Mouse (Mus musculus) embryonic facial prominence, embryonic 14.5 days (tissue): ENCODE results near the gene Zfp759. TPM values are rescaled to one million over a fixed set of nuclear protein-coding genes. Genes with fewer than 3 reads are reported as not detected.
"Not testable (repeated sequence)": the region's sequence is repeated elsewhere in the genome, so short reads cannot be mapped to it uniquely, and the experiment has no call there.

Experiments used
- ATAC-seq: fragments of 200-750 bp; cut with Nextera tagmentation; 2 replicates; pipeline ENCODE4 v1.8.0; 2017; ENCODE audit warnings: low read depth, moderate number of reproducible peaks, moderate TSS enrichment
- DNase-seq: peaks from one replicate; pipeline ENCODE4 v3.0.0-alpha.2; 2015; ENCODE audit warnings: low spot score
- H3K27ac ChIP-seq: fragments of 300-500 bp; sonication (generic); replicated peaks from 2 replicates; pipeline ENCODE4 v1.5.1; 2014; ENCODE audit warnings: low read depth, mild to moderate bottlenecking, low read length, moderate library complexity
- H3K27me3 ChIP-seq: fragments of 300-500 bp; sonication (generic); replicated peaks from 2 replicates; pipeline ENCODE4 v1.6.1; 2014; ENCODE audit warnings: low read length; ENCODE audit not compliant: control insufficient read depth, insufficient read depth
- H3K36me3 ChIP-seq: fragments of 300-500 bp; sonication (generic); 2 replicates; pipeline ENCODE4 v1.6.1; 2014; ENCODE audit warnings: low read length, mixed read lengths; ENCODE audit not compliant: control insufficient read depth, insufficient read depth
- H3K4me1 ChIP-seq: fragments of 300-500 bp; sonication (generic); 2 replicates; pipeline ENCODE4 v1.6.1; 2014; ENCODE audit warnings: antibody characterized with exemption, low read length; ENCODE audit not compliant: control insufficient read depth, insufficient read depth
- H3K4me2 ChIP-seq: fragments of 300-500 bp; sonication (generic); 2 replicates; pipeline ENCODE4 v1.6.1; 2014; ENCODE audit warnings: low read depth, mild to moderate bottlenecking, low read length, moderate library complexity, mixed read lengths
- H3K4me3 ChIP-seq: fragments of 300-500 bp; sonication (generic); 2 replicates; pipeline ENCODE4 v1.5.1; 2014; ENCODE audit warnings: low read depth, mild to moderate bottlenecking, low read length
- H3K9ac ChIP-seq: fragments of 300-500 bp; sonication (generic); 2 replicates; pipeline ENCODE4 v1.6.1; 2014; ENCODE audit warnings: low read depth, mild to moderate bottlenecking, low read length, moderate library complexity, mixed read lengths
- H3K9me3 ChIP-seq: fragments of 300-500 bp; sonication (generic); 2 replicates; pipeline ENCODE4 v1.6.1; 2016; ENCODE audit warnings: low read length; ENCODE audit not compliant: control insufficient read depth
- WGBS: fragments of 180-500 bp; shearing (Covaris S2); extraction: QIAGEN DNeasy Blood & Tissue Kit; methylation state at CpG from one replicate; pipeline ENCODE4 v1.1.7; 2014; 5-methylcytosine and 5-hydroxymethylcytosine counted together
- polyA plus RNA-seq: library from polyadenylated mRNA; unstranded; fragments of >200 nt; fragmentation: Nextera tagmentation; extraction: Ambion mirVana; gene quantifications from 2 replicates; pipeline ENCODE4 v1.2.1, GENCODE M21; 2014

Zfp759 gene
- polyA plus RNA-seq, 1 experiment from 2014 or later: 2.7 TPM

- Histone ChIP-seq H3K9me3 (peaks cover 18% of the 10 kb centered on the region; the same call in 1 of the 2 replicates), H3K27ac (peak within 1 kb of the TSS; percentile 89), H3K4me2 (peak within 1 kb of the TSS; percentile 74), H3K9ac (peak within 1 kb of the TSS; percentile 71), H3K4me1 (peaks cover 4% of the 10 kb centered on the region; the same call in 1 of the 2 replicates), H3K27me3 (no peaks in the 10 kb centered on the region), H3K4me3 (peak within 1 kb of the TSS; percentile 56), H3K36me3 (peaks cover 9% of the 10 kb centered on the region; the same call in 1 of the 2 replicates)
- ATAC-seq (peak; percentile 99), DNase-seq (peak; percentile 99)
- WGBS: 0% methylated on average over 17 of the region's 17 CpGs
Observed at GRCm38 (mm10) chr13:67108194-67108820, 13.2 kb upstream of the Zfp759 start, which contains the start of gene Gm28557. Gene Gm28557, minus strand, starts transcription at chr13:67108604.

- peak overlapping the region; percentile 54 for H3K4me2 ChIP-seq
- no peak overlapping the region for H3K27ac ChIP-seq
- no peaks in the 10 kb centered on the region for H3K27me3 ChIP-seq
- H3K4me1 ChIP-seq: peaks cover 4% of the 10 kb centered on the region; the same call in 1 of the 2 replicates
- peaks cover 18% of the 10 kb centered on the region; the same call in 1 of the 2 replicates for H3K9me3 ChIP-seq
- peak overlapping the region; percentile 71; the same call in 1 of the 2 replicates for H3K9ac ChIP-seq
- H3K4me3 ChIP-seq: peak overlapping the region; percentile 56
- DNase-seq: peak; percentile 85
- peak; percentile 67 for ATAC-seq
- WGBS: 3% methylated on average over 9 of the region's 9 CpGs
- peaks cover 9% of the 10 kb centered on the region; the same call in 1 of the 2 replicates for H3K36me3 ChIP-seq
Observed at GRCm38 (mm10) chr13:67108821-67109206, 12.6 kb upstream of the Zfp759 start.

GRCm38 (mm10) chr13:67112096-67112495, 9.4 kb upstream of the Zfp759 start:
- ATAC-seq: no peak
- Histone ChIP-seq H3K9me3 (no peaks in the 10 kb centered on the region), H3K4me2 (no peak overlapping the region), H3K4me3 (no peak overlapping the region), H3K27ac (no peak overlapping the region), H3K27me3 (no peaks in the 10 kb centered on the region), H3K4me1 (peaks cover 4% of the 10 kb centered on the region; the same call in 1 of the 2 replicates), H3K36me3 (no peaks in the 10 kb centered on the region), H3K9ac (no peak overlapping the region)
- no peak for DNase-seq
- WGBS: 81% methylated on average over 12 of the region's 12 CpGs

GRCm38 (mm10) chr13:67113287-67113686, 8.2 kb upstream of the Zfp759 start:
- Histone ChIP-seq H3K9ac (no peak overlapping the region), H3K4me1 (no peaks in the 10 kb centered on the region), H3K9me3 (no peaks in the 10 kb centered on the region), H3K4me3 (no peak overlapping the region), H3K4me2 (no peak overlapping the region), H3K36me3 (no peaks in the 10 kb centered on the region), H3K27me3 (no peaks in the 10 kb centered on the region), H3K27ac (no peak overlapping the region)
- WGBS: 95% methylated on average over 2 of the region's 2 CpGs
- no peak for DNase-seq
- ATAC-seq: no peak

GRCm38 (mm10) chr13:67116163-67116562, 5.3 kb upstream of the Zfp759 start, which contains the start of gene Rslcan18:
Gene Rslcan18, minus strand, starts transcription at chr13:67116263.
- 90% methylated on average over 8 of the region's 8 CpGs for WGBS
- not testable (repeated sequence) for H3K9ac ChIP-seq

GRCm38 (mm10) chr13:67124460-67124859, 3.0 kb downstream of the Zfp759 start:
- 87% methylated on average over 1 of the region's 1 CpGs for WGBS
- Histone ChIP-seq H3K9me3 (no peaks in the 10 kb centered on the region), H3K4me3 (no peak overlapping the region), H3K36me3 (no peaks in the 10 kb centered on the region), H3K4me2 (no peak overlapping the region), H3K4me1 (no peaks in the 10 kb centered on the region; the same call in 1 of the 2 replicates), H3K9ac (no peak overlapping the region), H3K27me3 (no peaks in the 10 kb centered on the region), H3K27ac (no peak overlapping the region)
- ATAC-seq (no peak), DNase-seq (no peak)

More at GRCm38 (mm10) chr13:67116163-67116562, 5.3 kb upstream of the Zfp759 start, which contains the start of gene Rslcan18:
- not testable (repeated sequence) for H3K27me3 ChIP-seq, H3K9me3 ChIP-seq, ATAC-seq, H3K4me2 ChIP-seq, DNase-seq, H3K27ac ChIP-seq, H3K4me1 ChIP-seq, H3K36me3 ChIP-seq, H3K4me3 ChIP-seq

- not testable (repeated sequence) for H3K4me3 ChIP-seq, DNase-seq, H3K9ac ChIP-seq, H3K27me3 ChIP-seq, H3K4me1 ChIP-seq, ATAC-seq, H3K27ac ChIP-seq, H3K36me3 ChIP-seq, H3K9me3 ChIP-seq
- 73% methylated on average over 10 of the region's 10 CpGs for WGBS
- peak overlapping the region; percentile 76 for H3K4me2 ChIP-seq
Observed at GRCm38 (mm10) chr13:67127507-67127906, 6.0 kb downstream of the Zfp759 start.

- Histone ChIP-seq H3K36me3 (no peaks in the 10 kb centered on the region), H3K27me3 (no peaks in the 10 kb centered on the region), H3K9me3 (no peaks in the 10 kb centered on the region), H3K4me1 (no peaks in the 10 kb centered on the region; the same call in 1 of the 2 replicates), H3K4me3 (peak overlapping the region; percentile 51), H3K9ac (peak overlapping the region; percentile 71), H3K4me2 (peak overlapping the region; percentile 76), H3K27ac (no peak overlapping the region)
- ATAC-seq (peak; percentile 97), DNase-seq (peak; percentile 94)
- WGBS: 2% methylated on average over 18 of the region's 18 CpGs
Observed at GRCm38 (mm10) chr13:67128038-67128721, 6.7 kb downstream of the Zfp759 start.
